Mouse (Mus musculus) spleen, embryonic (tissue): ENCODE data around the gene Dync2li1.

Experiments
- CTCF ChIA-PET: fragments of 350-600 bp; sonication (Branson Sonifier 250); formaldehyde crosslinking; loops from one replicate; lab custom pipeline; 2022; lab: Charles Lee

Gene Dync2li1

DNA sequence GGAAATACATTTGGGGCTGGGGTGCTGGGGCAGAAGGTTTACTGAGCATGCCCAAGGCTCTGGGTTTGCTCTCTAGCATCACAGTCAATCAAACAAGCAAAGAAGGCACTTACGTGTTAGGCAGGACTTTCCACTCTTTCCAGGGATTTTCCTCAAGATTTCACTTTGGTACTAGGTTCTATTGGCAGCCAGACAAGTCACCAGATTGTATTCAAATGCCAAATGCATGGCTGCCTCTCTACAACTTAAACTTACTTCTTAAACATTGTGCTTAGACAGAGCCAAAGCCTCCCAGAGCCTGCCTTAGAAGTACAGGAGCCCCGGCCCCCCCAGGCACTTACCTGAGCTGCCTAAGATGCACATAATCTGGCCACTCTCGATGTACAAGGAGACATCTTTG, 55.4 kb downstream of the Dync2li1 start:
- CTCF ChIA-PET, result no interaction called here

GRCm38 (mm10) chr17:84682734-84683717, 56.7 kb downstream of the Dync2li1 start, which contains the start of gene Abcg5:
Gene Abcg5 (minus strand): TSS chr17:84683011.
- CTCF ChIA-PET, result interaction anchor here (0.6 kb wide), 1 partner anchor 49 kb away, joined by 5 read pairs; no protein-coding TSS in a partner anchor

- CTCF ChIA-PET, result no interaction called here
Observed at GRCm38 (mm10) chr17:84684284-84684683, 58.0 kb downstream of the Dync2li1 start.

GRCm38 (mm10) chr17:84685286-84685685, 59.0 kb downstream of the Dync2li1 start:
- CTCF ChIA-PET, result no interaction called here

GRCm38 (mm10) chr17:84687994-84688393, 61.7 kb downstream of the Dync2li1 start:
- CTCF ChIA-PET, result no interaction called here

DNA sequence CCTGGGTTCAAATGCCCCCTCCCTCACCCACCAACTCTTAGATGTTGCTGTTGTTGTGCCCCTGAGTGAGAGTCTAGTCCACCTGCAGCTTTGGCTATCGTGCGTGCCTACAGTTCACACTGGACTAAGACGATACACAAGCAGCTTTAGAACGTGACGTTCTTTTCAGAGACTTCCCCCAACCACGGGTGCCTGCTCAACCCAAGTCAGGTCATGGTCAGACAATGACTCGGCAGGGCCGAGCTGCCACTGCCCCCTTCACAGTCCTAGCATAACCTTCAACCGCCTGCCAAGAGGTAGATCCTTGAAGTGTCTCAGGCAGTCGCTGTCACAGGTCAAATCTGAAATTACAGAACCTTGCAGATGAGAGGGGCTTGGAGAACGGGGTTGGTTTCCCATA, 62.5 kb downstream of the Dync2li1 start:
- CTCF ChIA-PET, result no interaction called here

- CTCF ChIA-PET, result no interaction called here
Observed at GRCm38 (mm10) chr17:84689316-84689715, 63.0 kb downstream of the Dync2li1 start.

DNA sequence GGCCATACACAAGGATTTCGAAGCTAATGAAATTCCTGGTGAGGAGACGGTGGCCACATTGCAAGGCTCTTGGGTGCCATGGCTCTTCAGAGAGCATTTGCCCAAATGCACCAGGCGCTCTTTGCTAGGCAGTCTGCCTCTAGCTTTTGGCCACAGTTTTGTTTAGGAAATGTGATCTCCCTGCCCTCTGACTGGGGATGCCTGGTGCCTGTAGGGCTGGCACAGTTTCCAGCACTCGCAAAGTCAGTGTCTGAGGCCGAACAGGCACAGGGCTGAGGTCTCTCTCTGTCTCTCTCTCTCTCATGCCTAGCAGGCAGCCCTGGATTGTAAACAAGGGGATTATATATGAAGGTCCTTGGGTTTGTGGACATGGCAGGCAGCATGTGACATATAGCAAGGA, 63.8 kb downstream of the Dync2li1 start:
- CTCF ChIA-PET, result no interaction called here

GRCm38 (mm10) chr17:84693741-84694140, 67.4 kb downstream of the Dync2li1 start:
- CTCF ChIA-PET, result no interaction called here

GRCm38 (mm10) chr17:84696537-84696936, 70.2 kb downstream of the Dync2li1 start:
- CTCF ChIA-PET, result no interaction called here

DNA sequence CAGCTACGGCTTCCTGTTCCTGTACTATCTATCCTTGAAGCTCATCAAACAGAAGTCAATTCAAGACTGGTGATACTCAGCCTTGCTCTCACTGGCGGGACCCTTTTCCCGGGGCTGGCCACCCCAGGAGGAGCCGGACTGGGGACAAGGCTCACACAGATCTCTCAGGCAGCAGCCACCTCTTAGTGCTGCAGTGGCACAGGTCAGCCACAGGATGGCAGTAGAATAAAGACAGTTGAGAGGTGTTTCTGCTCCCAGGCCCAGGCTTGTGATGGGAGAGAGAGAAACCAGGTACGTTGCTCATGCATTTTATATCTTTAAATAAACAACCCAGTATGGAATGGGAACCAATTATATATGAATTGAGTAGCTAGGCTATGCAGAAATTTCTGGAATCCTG, 72.4 kb downstream of the Dync2li1 start:
- CTCF ChIA-PET, result interaction anchor here (0.5 to 0.7 kb wide), 2 partner anchors 1026 to 1274 kb away, joined by 3 to 4 read pairs; no protein-coding TSS in a partner anchor
